In genomic region chr11:45622701-45623100, GRCm38 (mm10) we compare ENCODE assay signal across 24 mouse cellular contexts.
A peak's percentile ranks its signal among the peaks of the same experiment; 100 is the strongest.
DNase-seq lines count a peak whose midpoint lies in the region; ATAC-seq and TF ChIP-seq lines count a peak whose summit lies in the region.
"Had no signal": no experiment of that assay in that cellular context is flagged by ENCODE, and none has a peak within 500 bp of the region (broad histone marks: within the 10 kb centered on the region; RNA-seq: fewer than 3 reads in every experiment).

No protein-coding gene starts in this region.

- H3K4me1 ChIP-seq in forebrain, embryonic 10.5 days: no peaks in the 10 kb centered on the region
- no peaks in the 10 kb centered on the region for H3K4me1 ChIP-seq in forebrain, postnatal 0 days (ENCODE audit: insufficient read depth)
- no peaks in the 10 kb centered on the region for H3K4me1 ChIP-seq in limb, embryonic 11.5 days (ENCODE audit: control insufficient read depth, insufficient read depth, low read length)
- no peaks in the 10 kb centered on the region for H3K4me1 ChIP-seq in limb, embryonic 10.5 days
- H3K4me1 ChIP-seq in midbrain, embryonic 10.5 days: no peaks in the 10 kb centered on the region
- no peaks in the 10 kb centered on the region for H3K4me1 ChIP-seq in midbrain, embryonic 14.5 days (ENCODE audit: control insufficient read depth, insufficient read depth, low read length)
- H3K4me1 ChIP-seq: embryonic facial prominence, embryonic 12.5 days; embryonic facial prominence, embryonic 15.5 days; forebrain, embryonic 12.5 days; forebrain, embryonic 15.5 days; heart, embryonic 12.5 days; heart, embryonic 15.5 days; hindbrain, embryonic 10.5 days; hindbrain, embryonic 13.5 days had no signal

- no peaks in the 10 kb centered on the region for H3K27me3 ChIP-seq in forebrain, embryonic 10.5 days (ENCODE audit: poor library complexity, severe bottlenecking)
- H3K27me3 ChIP-seq in forebrain, postnatal 0 days (ENCODE audit: insufficient read depth, low read length): no peaks in the 10 kb centered on the region
- no peaks in the 10 kb centered on the region for H3K27me3 ChIP-seq in limb, embryonic 11.5 days (ENCODE audit: control insufficient read depth, insufficient read depth, low read length)
- H3K27me3 ChIP-seq in limb, embryonic 10.5 days (ENCODE audit: low read depth, poor library complexity, severe bottlenecking): no peaks in the 10 kb centered on the region
- H3K27me3 ChIP-seq in midbrain, embryonic 10.5 days (ENCODE audit: low read depth, poor library complexity, severe bottlenecking): no peaks in the 10 kb centered on the region
- H3K27me3 ChIP-seq in midbrain, embryonic 14.5 days (ENCODE audit: control insufficient read depth, insufficient read depth, low read length): no peaks in the 10 kb centered on the region
- H3K27me3 ChIP-seq: embryonic facial prominence, embryonic 12.5 days; embryonic facial prominence, embryonic 15.5 days; forebrain, embryonic 12.5 days; forebrain, embryonic 15.5 days; heart, embryonic 12.5 days; heart, embryonic 15.5 days; hindbrain, embryonic 13.5 days had no signal

- no peaks in the 10 kb centered on the region for H3K9me3 ChIP-seq in forebrain, embryonic 10.5 days
- H3K9me3 ChIP-seq in forebrain, postnatal 0 days (ENCODE audit: low read length): no peaks in the 10 kb centered on the region
- H3K9me3 ChIP-seq in limb, embryonic 11.5 days (ENCODE audit: control insufficient read depth, low read length): no peaks in the 10 kb centered on the region
- H3K9me3 ChIP-seq in limb, embryonic 10.5 days (replicated peaks): no peaks in the 10 kb centered on the region
- H3K9me3 ChIP-seq in midbrain, embryonic 10.5 days (replicated peaks): no peaks in the 10 kb centered on the region
- no peaks in the 10 kb centered on the region for H3K9me3 ChIP-seq in midbrain, embryonic 14.5 days (ENCODE audit: control insufficient read depth, low read length)
- H3K9me3 ChIP-seq: embryonic facial prominence, embryonic 12.5 days; embryonic facial prominence, embryonic 15.5 days; forebrain, embryonic 12.5 days; forebrain, embryonic 15.5 days; heart, embryonic 12.5 days; heart, embryonic 15.5 days; hindbrain, embryonic 10.5 days; hindbrain, embryonic 13.5 days had no signal

- no peak for TF ChIP-seq CTCF in forebrain, postnatal 0 days (IDR thresholded peaks at IDR 0.05; ENCODE audit: low read depth)

- no peak overlapping the region for H3K27ac ChIP-seq in forebrain, embryonic 10.5 days
- H3K27ac ChIP-seq in forebrain, postnatal 0 days (ENCODE audit: low read depth, low read length): no peak overlapping the region
- no peak overlapping the region for H3K27ac ChIP-seq in limb, embryonic 11.5 days (replicated peaks; ENCODE audit: low read depth, low read length)
- H3K27ac ChIP-seq in limb, embryonic 10.5 days: no peak overlapping the region
- no peak overlapping the region for H3K27ac ChIP-seq in midbrain, embryonic 10.5 days (replicated peaks)
- H3K27ac ChIP-seq in midbrain, embryonic 14.5 days (replicated peaks; ENCODE audit: low read depth, low read length): no peak overlapping the region
- H3K27ac ChIP-seq: embryonic facial prominence, embryonic 12.5 days; embryonic facial prominence, embryonic 15.5 days; forebrain, embryonic 12.5 days; forebrain, embryonic 15.5 days; heart, embryonic 15.5 days; hindbrain, embryonic 10.5 days; hindbrain, embryonic 13.5 days had no signal

- no peak overlapping the region for H3K4me3 ChIP-seq in forebrain, embryonic 10.5 days
- no peak overlapping the region for H3K4me3 ChIP-seq in forebrain, postnatal 0 days (ENCODE audit: low read depth, low read length)
- H3K4me3 ChIP-seq in limb, embryonic 11.5 days (ENCODE audit: low read depth, low read length): no peak overlapping the region
- H3K4me3 ChIP-seq in limb, embryonic 10.5 days: no peak overlapping the region
- no peak overlapping the region for H3K4me3 ChIP-seq in midbrain, embryonic 10.5 days
- H3K4me3 ChIP-seq in midbrain, embryonic 14.5 days (replicated peaks; ENCODE audit: low read depth, low read length): no peak overlapping the region
- H3K4me3 ChIP-seq: embryonic facial prominence, embryonic 12.5 days; embryonic facial prominence, embryonic 15.5 days; forebrain, embryonic 12.5 days; forebrain, embryonic 15.5 days; heart, embryonic 12.5 days; heart, embryonic 15.5 days; hindbrain, embryonic 10.5 days; hindbrain, embryonic 13.5 days had no signal

- no peak overlapping the region for H3K4me2 ChIP-seq in forebrain, postnatal 0 days (ENCODE audit: low read depth)
- H3K4me2 ChIP-seq in limb, embryonic 11.5 days (ENCODE audit: low read depth, severe bottlenecking): no peak overlapping the region
- no peak overlapping the region for H3K4me2 ChIP-seq in midbrain, embryonic 14.5 days (ENCODE audit: low read length)
- H3K4me2 ChIP-seq: embryonic facial prominence, embryonic 12.5 days; embryonic facial prominence, embryonic 15.5 days; forebrain, embryonic 12.5 days; forebrain, embryonic 15.5 days; heart, embryonic 12.5 days; heart, embryonic 15.5 days; hindbrain, embryonic 13.5 days had no signal

- WGBS in forebrain, embryonic 10.5 days: 94% methylated on average over 5 of the region's 5 CpGs
- 52% methylated on average over 5 of the region's 5 CpGs for WGBS in forebrain, postnatal 0 days
- 94% methylated on average over 5 of the region's 5 CpGs for whole genome bisulfite sequencing in limb, embryonic 11.5 days
- WGBS in limb, embryonic 10.5 days: 90% methylated on average over 5 of the region's 5 CpGs
- WGBS in midbrain, embryonic 10.5 days: 94% methylated on average over 5 of the region's 5 CpGs
- WGBS in midbrain, embryonic 14.5 days: 93% methylated on average over 5 of the region's 5 CpGs

- H3K36me3 ChIP-seq in forebrain, embryonic 10.5 days (replicated peaks): no peaks in the 10 kb centered on the region
- H3K36me3 ChIP-seq in forebrain, postnatal 0 days (ENCODE audit: insufficient read depth): no peaks in the 10 kb centered on the region
- H3K36me3 ChIP-seq in limb, embryonic 11.5 days (ENCODE audit: control insufficient read depth, insufficient read depth, low read length): no peaks in the 10 kb centered on the region
- H3K36me3 ChIP-seq in limb, embryonic 10.5 days: no peaks in the 10 kb centered on the region
- H3K36me3 ChIP-seq in midbrain, embryonic 10.5 days: no peaks in the 10 kb centered on the region
- H3K36me3 ChIP-seq in midbrain, embryonic 14.5 days (ENCODE audit: control insufficient read depth, insufficient read depth, low read length): no peaks in the 10 kb centered on the region
- H3K36me3 ChIP-seq: embryonic facial prominence, embryonic 12.5 days; embryonic facial prominence, embryonic 15.5 days; forebrain, embryonic 12.5 days; forebrain, embryonic 15.5 days; heart, embryonic 12.5 days; heart, embryonic 15.5 days; hindbrain, embryonic 10.5 days; hindbrain, embryonic 13.5 days had no signal

- peak; percentile 5 for DNase-seq in forebrain, embryonic 10.5 days (ENCODE audit: extremely low spot score, low spot score)
- DNase-seq in forebrain, postnatal 0 days: no peak
- DNase-seq in limb, embryonic 11.5 days (ENCODE audit: low spot score): peak; percentile 8
- no peak for DNase-seq in limb, embryonic 10.5 days (ENCODE audit: low spot score)
- DNase-seq in midbrain, embryonic 10.5 days (ENCODE audit: low spot score): peak; percentile 4
- DNase-seq in midbrain, embryonic 14.5 days: no peak
- no peak for DNase-seq in kidney, adult 9 months
- DNase-seq: adrenal gland, adult 8-10 months; adrenal gland, postnatal 25 days; cerebellum, adult 9-11 months; gastrocnemius, postnatal 10 days; gastrocnemius, postnatal 36 days; heart, postnatal 10 days; heart, postnatal 36 days had no signal

- no peak overlapping the region for H3K9ac ChIP-seq in forebrain, postnatal 0 days
- H3K9ac ChIP-seq in limb, embryonic 11.5 days (ENCODE audit: low read length): no peak overlapping the region
- H3K9ac ChIP-seq in midbrain, embryonic 14.5 days (replicated peaks; ENCODE audit: low read length): no peak overlapping the region
- H3K9ac ChIP-seq: embryonic facial prominence, embryonic 12.5 days; embryonic facial prominence, embryonic 15.5 days; forebrain, embryonic 12.5 days; forebrain, embryonic 15.5 days; heart, embryonic 12.5 days; heart, embryonic 15.5 days; hindbrain, embryonic 13.5 days had no signal

- no peak for ATAC-seq in forebrain, postnatal 0 days
- no peak for ATAC-seq in limb, embryonic 11.5 days (ENCODE audit: insufficient number of reproducible peaks, low FRiP score, low TSS enrichment, low read depth)
- ATAC-seq in midbrain, embryonic 14.5 days (ENCODE audit: low FRiP score, low TSS enrichment): no peak
- ATAC-seq: forebrain, embryonic 15.5 days; hindbrain, embryonic 16.5 days; intestine, embryonic 16.5 days had no signal

Comparison
In these comparisons a context has a peak if more than half of its experiments do, and no peak if none do; other contexts are left out.
1. DNase-seq: peak in forebrain, embryonic 10.5 days (single experiment), limb, embryonic 11.5 days (single experiment) and midbrain, embryonic 10.5 days (single experiment); none in forebrain, postnatal 0 days (single experiment), limb, embryonic 10.5 days (single experiment), midbrain, embryonic 14.5 days (single experiment) and kidney, adult 9 months (single experiment).